Mouse (Mus musculus) layer of hippocampus, postnatal 14 days (tissue): ENCODE data around the gene Wbp4. TPM values are rescaled to one million over a fixed set of nuclear protein-coding genes. Genes with fewer than 3 reads are reported as not detected.
A peak's percentile ranks its signal among the peaks of the same experiment; 100 is the strongest.

Source experiments
- DNase-seq, 2 experiments: peaks; one replicate each; pipeline ENCODE4 v3.0.0; 2021 to 2022; ENCODE audit warnings: low spot score in 2 of 2, mixed read lengths in 1 of 2
- total RNA-seq, 2 experiments: library from RNA; stranded (reverse); gene quantifications; 2 replicates each; pipeline ENCODE4 v1.2.3; 2021

The Wbp4 gene
- total RNA-seq, 2 experiments from 2014 or later = 44.0 to 47.7 TPM

DNA sequence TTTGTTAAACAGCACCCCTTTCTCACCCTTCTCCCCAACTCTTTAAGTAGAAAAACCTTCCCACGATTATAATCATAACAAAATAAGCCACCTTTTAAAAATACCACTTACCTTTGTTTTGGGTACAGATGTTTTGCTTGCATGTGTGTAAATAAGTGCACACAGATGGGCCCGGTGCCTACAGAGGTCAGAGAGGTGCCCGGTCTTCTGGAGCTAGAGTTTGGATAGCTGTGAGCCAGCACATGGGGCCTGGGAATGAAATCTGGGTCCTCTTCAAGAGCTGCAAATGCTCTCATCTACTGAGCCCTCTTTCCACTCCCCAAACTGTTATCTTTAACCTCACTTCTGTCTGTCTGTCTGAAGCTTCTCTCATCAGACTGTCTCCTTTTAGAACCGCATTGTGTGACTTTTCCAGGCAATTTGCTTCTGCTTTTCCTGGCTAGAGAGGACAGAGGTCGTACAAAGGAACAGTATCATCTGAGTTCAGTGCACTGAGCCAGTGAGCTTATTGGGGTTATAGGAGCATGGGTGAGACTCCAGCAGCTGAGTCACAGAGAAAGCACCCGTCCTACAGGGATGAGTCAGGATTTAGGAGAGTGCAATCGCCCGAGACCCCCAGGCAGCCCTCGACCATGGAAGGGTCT lies 27.5 kb upstream of the Wbp4 start:
- no peak for DNase-seq

DNA sequence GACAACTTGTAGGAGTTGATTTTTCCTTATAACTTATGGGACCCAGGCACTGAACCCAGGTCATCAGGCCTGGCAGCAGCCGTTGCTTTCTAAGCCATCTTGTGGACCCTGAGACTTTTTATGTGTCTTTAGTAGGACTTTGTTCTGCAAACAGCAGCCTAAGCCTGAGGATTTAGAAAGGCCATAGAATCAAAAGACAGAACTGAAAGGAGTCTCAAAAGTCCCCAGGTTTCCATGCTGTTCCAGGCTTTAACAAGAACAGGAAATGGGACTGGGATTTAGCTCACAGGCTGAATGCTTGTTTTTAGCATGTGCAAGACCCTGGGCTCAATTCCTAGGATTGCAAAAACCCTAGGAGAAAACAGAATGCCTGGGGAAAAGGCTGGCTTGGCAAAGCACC lies 26.5 kb upstream of the Wbp4 start:
- no peak for DNase-seq

DNA sequence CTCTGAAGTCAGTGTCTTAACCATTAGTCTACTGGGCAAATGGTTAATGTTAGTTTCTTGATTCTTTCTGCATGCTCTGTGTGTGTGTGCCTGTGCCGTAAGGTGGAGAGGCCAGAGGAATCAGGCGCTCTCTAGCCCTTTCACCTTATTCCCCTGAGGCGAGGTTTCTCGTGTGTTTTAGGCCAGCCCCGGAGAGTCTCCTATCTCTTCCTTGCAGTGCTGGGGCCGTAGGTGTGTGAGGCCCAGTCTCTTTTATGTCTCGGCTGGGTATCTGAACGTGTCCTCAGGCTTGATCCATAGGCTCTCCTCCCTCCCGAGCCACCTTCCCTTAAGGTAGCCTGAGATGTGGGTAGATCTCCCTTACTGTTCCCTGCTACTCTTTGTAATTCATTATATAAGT lies 24.9 kb upstream of the Wbp4 start:
- no peak for DNase-seq

DNA sequence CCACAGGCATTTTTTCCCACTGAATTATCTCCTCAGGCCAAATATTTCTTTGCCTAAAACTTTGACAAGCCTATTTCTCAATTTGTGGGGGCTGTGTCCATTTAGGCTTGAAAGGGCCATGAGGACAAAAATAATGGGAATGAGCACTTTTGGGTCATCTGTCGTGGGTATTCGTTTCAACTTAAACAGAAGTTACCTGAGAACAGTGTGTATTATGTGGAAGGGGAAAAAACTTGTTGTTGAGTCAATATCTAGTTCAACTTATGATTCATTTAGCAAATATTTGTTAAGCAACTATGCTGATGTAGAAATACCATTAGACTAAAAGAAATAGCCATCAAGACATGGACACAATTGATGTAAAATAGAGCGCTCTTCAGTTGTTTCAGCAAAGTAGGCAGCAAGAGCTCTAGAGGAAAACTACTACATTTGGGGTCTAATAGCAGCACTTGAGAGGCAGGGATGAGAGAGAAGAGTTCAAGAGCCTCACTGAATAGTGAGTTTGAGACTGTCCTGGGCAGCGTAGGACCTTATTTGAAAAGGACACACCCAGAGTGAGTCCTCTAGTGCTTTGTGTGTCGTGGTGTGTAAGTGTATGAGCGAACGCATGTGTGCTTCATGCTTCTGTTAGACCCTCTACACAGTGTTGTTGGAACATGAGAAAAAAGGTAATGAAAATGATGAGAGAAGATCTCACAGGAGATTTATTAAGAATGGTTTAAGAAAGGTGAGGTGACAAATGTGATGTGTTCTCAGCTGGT lies 23.1 kb upstream of the Wbp4 start:
- no peak for DNase-seq

DNA sequence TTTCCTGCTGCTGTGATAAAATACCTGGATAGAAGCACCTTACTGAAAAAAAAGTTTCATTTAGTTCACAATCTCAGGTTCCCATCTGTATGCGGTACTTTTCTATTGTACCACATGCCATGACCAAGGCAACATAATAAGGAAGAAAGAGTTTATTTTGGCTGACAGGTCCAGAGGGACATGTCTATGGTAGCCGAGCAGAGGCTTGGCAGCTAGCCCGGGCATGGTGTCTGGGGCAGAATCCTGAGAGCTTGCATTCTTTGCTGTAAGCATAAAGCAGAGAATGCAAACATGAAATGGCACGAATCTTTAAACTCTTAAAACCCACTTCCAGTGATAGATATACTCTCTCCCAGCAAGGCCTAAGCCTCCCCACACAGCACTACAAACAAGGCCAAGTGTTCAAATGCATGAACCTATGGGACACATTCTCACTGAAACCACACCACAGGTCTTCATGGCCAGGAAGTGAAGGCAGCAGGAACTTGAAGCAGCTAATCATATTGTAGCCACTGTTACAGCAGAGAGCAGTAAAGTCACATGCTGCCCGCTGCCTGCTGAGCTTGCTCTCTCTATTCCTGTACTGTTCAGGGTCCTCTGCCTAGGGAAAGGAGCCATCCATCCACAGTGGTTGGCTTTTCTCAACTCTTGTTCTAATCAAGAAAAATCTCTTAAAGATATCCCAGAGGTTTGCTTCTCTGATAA lies 22.2 kb upstream of the Wbp4 start:
- no peak for DNase-seq

DNA sequence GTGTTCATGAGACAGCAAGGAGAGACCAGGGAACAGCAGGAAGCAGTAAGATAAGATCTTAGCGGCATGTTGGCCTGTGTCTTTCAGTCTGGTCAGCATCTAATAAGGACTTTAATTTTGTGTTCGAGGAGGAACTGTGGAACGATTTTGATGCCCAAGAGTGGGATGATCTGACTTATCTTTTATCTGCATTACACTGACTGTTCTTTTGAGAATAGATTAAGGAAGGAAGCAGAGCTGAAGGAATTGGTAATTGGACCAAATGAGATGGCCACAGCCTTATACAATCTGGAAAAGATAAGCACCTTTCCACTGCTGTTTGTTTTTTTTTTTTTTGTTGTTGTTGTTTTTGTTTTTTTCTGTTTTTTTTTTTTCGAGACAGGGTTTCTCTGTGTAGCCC lies 19.4 kb upstream of the Wbp4 start:
- no peak for DNase-seq

DNA sequence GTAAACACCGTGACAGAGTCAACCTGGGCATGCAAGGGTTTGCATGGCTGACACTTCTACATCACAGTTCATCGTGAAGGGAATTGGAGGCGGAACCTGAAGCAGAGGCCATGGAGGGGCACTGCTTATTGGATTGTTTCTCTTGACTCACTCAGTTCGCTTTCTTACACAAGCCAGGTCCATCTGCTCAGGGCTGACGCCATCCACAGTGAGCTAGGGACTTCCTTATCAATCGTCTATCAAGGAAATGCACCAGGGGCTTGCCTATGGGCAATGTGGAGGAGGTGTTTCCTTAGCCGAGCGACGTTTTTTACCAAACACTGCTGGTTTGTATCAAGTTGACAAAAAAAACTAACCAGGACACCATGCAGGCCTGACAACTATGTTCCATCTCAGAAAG lies 18.0 kb upstream of the Wbp4 start:
- DNase-seq = no peak

DNA sequence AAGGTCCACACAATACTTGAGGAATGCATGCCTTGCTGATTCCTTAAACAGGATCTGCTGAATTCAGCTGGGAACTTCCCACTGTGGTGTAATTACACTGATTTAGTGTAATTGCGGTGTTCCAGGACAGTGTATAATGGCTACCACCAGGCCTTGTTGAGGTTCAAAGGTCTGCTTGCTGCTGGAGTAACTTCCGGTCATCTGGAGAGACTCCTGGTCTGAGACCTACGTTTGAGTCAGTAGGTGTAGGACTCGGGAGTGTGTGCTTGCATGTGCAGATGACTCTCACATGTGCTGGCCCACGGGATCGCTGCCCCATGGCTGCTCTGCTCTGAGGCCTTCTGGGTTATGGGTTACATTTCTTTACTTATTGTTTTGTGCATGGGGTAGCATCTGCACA lies 13.0 kb upstream of the Wbp4 start:
- DNase-seq = no peak

DNA sequence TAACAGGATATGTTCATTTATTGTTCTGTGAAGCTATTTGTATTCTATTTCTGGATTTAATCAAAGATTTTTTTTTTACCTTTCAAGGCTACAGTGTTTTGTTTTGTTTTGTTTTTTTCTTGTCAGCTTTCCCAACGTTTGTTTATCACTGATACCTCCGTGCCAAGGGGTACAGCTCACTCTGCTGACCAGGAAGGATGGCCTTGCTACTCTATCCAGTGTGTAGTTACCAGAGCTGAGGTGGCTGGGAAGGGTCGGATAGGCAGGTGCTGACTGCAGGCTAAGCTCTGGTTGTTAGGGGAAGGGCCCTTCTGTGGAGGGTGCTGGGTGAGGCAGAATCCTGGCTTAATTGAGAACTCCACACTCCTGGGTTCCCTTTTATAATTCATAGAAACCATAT lies 8.9 kb upstream of the Wbp4 start:
- DNase-seq = no peak

DNA sequence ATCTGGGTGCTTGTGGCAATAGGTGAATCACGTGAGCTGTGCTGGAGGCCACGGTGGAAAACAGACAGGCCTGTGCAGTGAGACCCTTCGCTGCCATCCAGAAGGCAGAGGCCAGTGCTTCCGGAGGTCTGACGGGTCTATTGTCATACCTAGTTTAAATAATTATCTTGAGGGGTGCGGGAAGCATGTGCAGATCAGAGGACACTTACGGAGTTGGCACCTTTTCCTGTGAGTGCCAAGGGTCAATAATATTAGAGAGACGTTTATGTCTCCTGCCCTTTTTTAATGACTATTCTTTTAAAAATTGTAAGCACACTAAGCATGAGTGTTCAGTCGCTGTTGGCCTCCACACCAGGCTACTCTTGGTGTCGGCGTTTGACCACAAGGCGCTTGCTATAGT lies 7.8 kb upstream of the Wbp4 start:
- DNase-seq = no peak

DNA sequence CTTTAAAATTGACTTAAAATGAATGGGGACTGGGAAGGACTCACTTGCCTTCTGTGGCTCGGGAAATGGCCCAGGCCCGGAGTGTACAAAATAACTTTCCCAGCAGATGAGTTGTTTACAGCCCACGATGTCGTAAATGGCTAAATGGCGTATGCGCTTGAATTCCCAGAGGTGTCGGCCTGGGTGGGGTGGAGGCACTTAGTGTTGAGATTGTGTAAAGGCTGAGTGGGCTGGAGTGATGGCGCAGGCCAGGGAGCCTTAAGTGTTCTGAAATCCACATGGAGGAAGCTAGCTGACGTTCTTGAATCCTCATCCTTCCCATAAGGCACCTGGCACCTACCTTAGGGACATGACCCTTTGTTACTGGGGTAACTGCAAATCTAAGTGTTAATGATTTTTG lies 7.2 kb upstream of the Wbp4 start:
- DNase-seq = no peak

DNA sequence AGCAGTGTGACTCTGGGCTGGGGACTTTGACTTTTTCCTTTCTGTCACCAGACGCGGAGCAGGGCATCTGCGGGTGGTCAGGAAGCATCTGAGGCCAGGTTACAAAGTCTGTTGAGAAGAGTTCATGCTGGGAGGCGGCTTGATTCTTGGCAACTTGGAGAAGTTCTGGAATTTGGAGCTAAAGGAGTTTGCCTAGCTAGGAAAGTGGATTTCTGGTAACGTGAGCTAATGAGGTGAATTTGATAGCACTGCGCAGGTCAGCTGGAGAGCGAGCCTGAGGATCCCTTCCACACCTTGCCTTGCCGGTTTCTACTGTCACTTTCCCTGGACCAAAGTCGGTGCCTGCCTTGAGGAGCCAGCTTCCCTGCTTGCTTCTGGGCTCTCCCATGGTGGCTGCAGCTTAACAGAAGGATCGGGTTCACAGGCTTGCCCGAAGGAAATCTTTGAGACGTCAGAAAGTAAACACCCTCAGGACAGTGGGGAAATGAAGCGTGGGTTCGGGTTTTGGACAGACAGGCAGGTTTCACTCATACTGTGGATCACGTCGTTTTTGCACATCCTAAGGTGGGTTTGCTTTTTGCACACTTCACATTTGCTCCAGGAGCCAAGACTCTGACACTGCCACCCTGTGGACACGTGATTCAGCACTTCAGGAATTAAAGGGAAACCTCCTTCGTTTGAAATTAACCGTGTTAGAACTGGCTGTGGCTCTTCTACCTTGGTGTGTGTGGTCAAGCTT lies 5.8 kb upstream of the Wbp4 start:
- peak; percentile 16 to 31 for DNase-seq

DNA sequence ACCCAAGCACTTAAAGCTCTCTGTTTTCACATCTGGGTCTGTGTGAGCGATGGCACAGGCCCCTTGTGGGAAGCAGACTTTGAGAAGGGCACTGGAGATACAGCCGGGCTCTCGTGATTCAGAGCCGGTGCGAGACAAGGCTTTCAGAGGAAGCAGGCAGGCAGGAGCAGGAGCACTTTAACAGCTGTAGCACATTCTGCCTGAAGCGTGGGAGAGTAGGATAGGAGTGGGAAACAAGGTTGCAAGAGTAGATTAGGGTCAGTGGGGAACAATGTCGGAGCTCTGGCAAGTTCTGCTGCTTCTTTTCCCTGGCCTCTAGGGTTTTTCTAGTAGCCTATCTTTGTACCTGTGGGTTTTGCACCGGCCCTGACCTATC lies 5.3 kb upstream of the Wbp4 start:
- no peak for DNase-seq

DNA sequence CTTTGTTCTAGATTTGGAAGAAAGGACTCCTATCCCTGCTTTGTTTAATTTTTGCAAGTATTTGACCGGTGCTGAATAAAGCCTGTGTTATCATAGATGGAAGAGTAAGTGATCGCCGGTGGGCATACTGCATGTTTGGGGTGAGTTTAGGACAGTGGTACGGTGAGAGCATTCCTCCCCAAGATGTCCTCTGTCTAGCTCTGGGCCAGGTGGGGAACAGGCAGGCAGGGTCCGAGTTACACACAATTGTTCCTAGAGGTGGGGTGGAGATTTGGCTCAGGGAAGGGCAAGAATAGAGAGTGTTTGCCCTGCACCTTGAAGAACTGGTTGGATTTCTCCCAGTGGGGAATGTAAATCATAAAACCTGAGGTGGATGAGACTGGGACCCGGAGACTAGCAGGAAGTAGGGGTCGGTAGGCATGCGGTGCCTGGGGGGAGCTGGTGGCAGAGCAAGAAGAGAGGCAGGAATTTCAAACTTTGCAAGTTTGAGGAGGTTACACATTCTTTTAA lies 2.3 kb upstream of the Wbp4 start:
- DNase-seq = no peak

DNA sequence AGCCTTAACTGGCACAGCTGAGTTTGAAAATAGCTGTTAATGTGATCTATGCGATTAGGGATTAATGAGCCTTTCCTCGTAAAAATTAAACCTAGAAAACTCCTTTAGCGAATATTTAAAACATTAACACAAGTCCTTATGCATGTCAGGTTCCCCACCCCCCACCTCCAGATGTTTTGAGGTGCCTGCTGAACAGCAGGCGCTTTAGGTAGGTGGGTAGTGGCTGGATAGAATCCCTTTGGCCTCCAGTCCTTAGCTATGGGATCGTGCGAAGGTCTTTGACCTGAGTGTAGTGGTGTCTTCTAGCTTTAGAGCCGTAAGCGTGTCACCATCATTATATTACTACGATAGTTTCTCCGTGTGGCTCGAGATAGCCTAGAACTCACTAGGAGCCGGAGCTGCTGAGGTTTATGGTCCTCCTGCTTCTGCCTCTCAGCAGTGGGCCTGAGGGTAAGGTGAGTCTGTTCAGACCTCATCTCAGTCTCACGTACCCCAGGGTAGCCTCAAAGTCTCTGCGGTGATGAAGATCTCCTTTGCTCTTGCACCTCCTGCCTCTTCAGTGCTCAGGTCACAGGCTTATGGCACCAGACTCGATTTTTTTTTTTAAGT lies 1.5 kb upstream of the Wbp4 start:
- DNase-seq = no peak

DNA sequence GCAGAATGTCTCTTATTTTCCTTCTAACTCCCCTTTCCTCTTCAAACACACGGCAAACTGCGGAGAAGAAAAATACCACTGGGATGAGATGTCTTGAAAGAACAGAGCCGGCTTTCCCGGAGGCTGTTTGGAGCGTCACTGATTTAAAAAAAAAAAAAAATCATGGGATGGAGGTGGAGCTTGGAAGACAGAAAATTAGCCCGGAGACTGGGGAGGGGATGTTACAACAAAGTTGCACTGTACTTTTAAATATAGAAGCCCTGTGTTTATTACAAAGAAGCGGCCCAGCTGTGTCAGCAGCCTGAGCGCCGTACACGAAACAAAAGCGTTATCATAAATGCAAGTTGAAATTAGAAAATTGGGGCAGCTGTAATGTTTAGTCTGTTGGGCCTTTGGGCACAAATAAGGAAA lies 936 bp upstream of the Wbp4 start:
- DNase-seq = peak; percentile 28 to 55

DNA sequence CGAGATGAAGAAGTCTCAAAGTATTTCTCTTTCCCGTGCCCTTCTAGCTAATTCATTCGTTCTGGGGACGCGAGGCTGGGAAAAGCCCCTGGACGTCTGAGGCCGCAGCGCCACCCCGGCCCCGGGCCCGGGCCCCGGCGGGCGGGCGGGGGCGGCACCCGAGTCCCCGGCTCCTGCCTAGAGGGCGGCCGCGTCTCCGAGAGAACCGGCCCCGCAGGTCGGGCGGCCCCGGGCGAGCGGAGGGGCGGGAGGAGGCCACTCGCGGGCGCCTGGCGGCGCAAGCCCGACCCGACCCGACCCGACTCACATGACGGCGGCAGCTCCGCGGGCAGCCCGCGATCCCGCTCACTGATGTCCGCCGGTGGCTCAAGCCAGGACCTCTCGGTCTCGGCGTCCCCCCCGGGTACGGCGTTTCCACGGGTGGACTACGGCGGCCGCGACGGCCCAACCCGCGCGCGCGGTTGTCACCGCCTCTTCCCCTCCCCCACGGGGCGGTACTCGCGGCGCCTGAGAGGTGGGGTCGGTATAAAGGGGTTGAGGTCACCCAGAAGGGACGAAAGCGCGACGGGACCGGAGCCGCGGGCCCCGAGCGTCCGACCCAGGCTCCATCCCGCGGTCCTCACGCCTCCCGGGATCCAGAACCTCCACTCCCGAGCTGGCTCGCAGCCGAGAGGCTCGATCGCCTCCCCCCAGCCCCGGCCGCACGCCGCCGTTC lies 539 bp downstream of the Wbp4 start, which contains the start of gene Elf1:
TSS of gene Elf1 (plus strand) at position 571 of the 715 bp plus-strand sequence.
- DNase-seq = peak; percentile 96 to 97

DNA sequence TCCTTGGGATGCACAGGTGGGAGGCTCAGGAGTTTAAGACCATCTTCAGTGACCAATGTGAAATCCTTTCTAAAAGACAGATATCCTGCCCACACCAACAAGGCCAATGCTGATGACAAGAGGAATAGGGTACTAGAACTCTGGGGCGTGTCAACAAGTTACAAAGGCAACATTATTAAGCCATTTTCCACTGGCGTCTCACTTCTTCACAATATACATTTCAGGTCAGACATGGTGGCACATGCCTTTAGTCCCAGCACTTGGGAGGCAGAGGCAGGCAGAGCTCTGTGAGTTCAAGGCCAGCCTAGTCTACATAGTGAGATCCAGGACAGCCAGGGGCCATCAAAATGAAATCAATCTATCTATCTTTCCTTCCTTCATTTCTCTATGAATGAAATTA lies 7.9 kb downstream of the Wbp4 start:
- no peak for DNase-seq

DNA sequence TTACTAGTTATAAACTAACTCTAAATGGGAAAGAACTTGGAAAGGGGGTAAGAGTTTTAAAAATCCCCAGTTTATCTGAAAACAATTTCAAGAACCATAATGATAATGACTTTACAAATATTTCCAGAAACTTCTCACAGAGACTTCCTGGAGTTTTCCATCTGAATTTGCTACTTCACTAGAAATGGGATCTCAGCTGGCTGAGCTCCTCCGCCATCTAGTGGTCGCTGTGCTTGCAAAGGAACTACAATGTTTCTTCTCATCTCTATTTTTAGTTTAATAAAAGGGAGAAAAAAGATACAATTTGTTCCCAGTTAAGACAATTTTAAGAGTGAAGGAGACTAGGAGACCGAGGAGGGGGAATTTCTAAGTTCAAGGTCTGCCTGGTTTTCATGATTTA lies 13.7 kb downstream of the Wbp4 start:
- peak; percentile 42 to 63 for DNase-seq

DNA sequence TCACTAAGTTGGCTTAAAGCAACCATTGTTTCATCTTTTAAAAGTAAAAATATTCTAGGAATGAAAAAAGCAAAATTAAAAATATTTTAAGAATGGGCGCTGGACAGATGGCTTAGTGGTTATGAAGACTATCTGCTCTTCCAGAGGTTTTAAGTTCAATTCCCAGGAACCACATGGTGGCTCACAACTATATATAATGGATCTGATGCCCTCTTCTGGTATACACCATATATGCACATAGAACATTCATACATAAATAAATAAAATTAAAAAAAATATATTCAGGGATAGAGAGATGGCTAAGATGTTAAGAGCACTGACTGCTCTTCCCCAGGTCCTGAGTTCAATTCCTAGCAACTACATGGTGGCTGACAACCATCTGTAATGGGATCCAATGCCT lies 15.7 kb downstream of the Wbp4 start:
- no peak for DNase-seq
